Mouse (Mus musculus): ENCODE measurements around the gene Enox2. TPM values are rescaled to one million over a fixed set of nuclear protein-coding genes. Genes with fewer than 3 reads are reported as not detected.

The Enox2 gene
- polyA plus RNA-seq, 1 experiment from 2014 or later: 2.6 TPM

DNA sequence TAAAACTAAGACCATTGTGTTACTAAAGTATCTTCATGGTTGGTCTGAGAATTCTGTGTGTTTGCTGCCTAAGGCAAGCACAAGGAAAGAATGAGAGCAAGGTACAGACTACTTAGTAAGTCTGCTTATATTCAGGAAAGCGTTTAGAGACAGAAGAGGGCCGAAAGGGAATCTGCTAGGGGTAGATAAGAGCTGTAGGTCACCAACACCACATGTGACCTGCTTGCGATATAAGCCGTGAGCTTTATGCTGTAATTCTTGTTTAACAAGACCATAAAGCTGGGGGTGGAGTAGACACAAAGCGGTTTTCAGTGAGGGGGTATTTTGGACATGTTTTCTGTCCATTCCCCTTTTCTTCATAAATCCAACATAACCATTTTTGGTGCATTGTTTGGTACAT lies 302.4 kb downstream of the Enox2 start:
- peak; percentile 88 for ATAC-seq (ENCODE audit: insufficient read depth)
- Histone ChIP-seq H3K27ac (replicated peaks) (peak overlapping the region; percentile 73), H3K9me3 (replicated peaks) (no peaks in the 10 kb centered on the region), H3K4me1 (replicated peaks) (peaks cover 10% of the 10 kb centered on the region; the same call in 1 of the 2 replicates), H3K4me2 (peak overlapping the region; percentile 27), H3K27me3 (no peaks in the 10 kb centered on the region), H3K36me3 (replicated peaks) (no peaks in the 10 kb centered on the region), H3K4me3 (replicated peaks) (no peak overlapping the region), H3K9ac (no peak overlapping the region)
- 31% methylated on average over 5 of the region's 5 CpGs for WGBS (ENCODE audit: insufficient replicate concordance)

DNA sequence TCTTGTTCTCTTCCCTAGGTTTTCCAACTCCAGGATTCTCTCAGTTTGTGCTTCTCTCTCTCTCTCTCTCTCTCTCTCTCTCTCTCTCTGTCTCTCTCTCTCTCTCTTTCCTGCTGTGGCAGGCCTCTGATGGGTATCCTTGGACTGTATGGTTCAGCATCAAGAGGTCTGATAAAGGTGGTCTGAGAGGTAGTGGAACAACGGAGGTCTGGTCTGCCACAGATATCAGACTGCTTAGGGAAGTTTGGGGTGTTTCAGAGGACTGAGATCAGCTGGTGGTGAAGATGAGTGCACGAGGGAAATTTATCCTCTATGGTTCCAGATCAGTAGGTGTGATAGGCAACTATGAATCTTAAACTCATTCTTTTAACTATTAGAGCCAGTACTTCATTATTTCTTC lies 303.6 kb downstream of the Enox2 start:
- Histone ChIP-seq H3K27ac (replicated peaks) (0 out of 2 replicates have a peak overlapping the region, but pooled peaks have one; percentile 14), H3K4me2 (no peak overlapping the region), H3K9me3 (replicated peaks) (no peaks in the 10 kb centered on the region), H3K4me1 (replicated peaks) (peaks cover 10% of the 10 kb centered on the region; the same call in 1 of the 2 replicates), H3K36me3 (replicated peaks) (no peaks in the 10 kb centered on the region), H3K4me3 (replicated peaks) (no peak overlapping the region), H3K27me3 (no peaks in the 10 kb centered on the region), H3K9ac (no peak overlapping the region)
- ATAC-seq (ENCODE audit: insufficient read depth): peak; percentile 57
- 20% methylated on average over 2 of the region's 2 CpGs for WGBS (ENCODE audit: insufficient replicate concordance)

Other genes starting within 250 kb of the Enox2 start
- 3.5 and 5.5 TPM in 2 replicates for gene Arhgap36, start 175.7 kb upstream of the Enox2 start, polyA plus RNA-seq (2015; fragmentation: Nextera tagmentation; extraction: Ambion mirVana)